Mouse (Mus musculus) liver, embryonic 13.5 days (tissue): ENCODE results near the gene Adprhl2. TPM values are rescaled to one million over a fixed set of nuclear protein-coding genes. Genes with fewer than 3 reads are reported as not detected.

Experiments used
- ATAC-seq: fragments of 200-750 bp; cut with Nextera tagmentation; 2 replicates; pipeline ENCODE4 v1.8.0; 2017; ENCODE audit warnings: low read depth, mild to moderate bottlenecking, moderate number of reproducible peaks, moderate library complexity
- DNase-seq: peaks from one replicate; pipeline ENCODE4 v3.0.0; 2022
- H3K27ac ChIP-seq: fragments of 300-500 bp; sonication (generic); 2 replicates; pipeline ENCODE4 v1.5.1; 2015; ENCODE audit warnings: moderate library complexity, mild to moderate bottlenecking, inconsistent platforms
- H3K27me3 ChIP-seq: fragments of 300-500 bp; sonication (generic); 2 replicates; pipeline ENCODE4 v1.6.1; 2015; ENCODE audit warnings: mild to moderate bottlenecking, inconsistent platforms
- H3K36me3 ChIP-seq: fragments of 300-500 bp; sonication (generic); 2 replicates; pipeline ENCODE4 v1.6.1; 2015; ENCODE audit warnings: mild to moderate bottlenecking, inconsistent platforms
- H3K4me1 ChIP-seq: fragments of 300-500 bp; sonication (generic); replicated peaks from 2 replicates; pipeline ENCODE4 v1.6.1; 2015; ENCODE audit warnings: inconsistent platforms
- H3K4me2 ChIP-seq: fragments of 300-500 bp; sonication (generic); 2 replicates; pipeline ENCODE4 v1.6.1; 2015; ENCODE audit warnings: inconsistent platforms, mild to moderate bottlenecking, moderate library complexity
- H3K4me3 ChIP-seq: fragments of 300-500 bp; sonication (generic); replicated peaks from 2 replicates; pipeline ENCODE4 v1.5.1; 2015; ENCODE audit warnings: mild to moderate bottlenecking, inconsistent platforms
- H3K9ac ChIP-seq: fragments of 300-500 bp; sonication (generic); 2 replicates; pipeline ENCODE4 v1.6.1; 2015; ENCODE audit warnings: mild to moderate bottlenecking, inconsistent platforms
- H3K9me3 ChIP-seq: fragments of 300-500 bp; sonication (generic); replicated peaks from 2 replicates; pipeline ENCODE4 v1.6.1; 2016; ENCODE audit warnings: inconsistent platforms
- WGBS: fragments of 180-500 bp; shearing (Covaris S2); methylation state at CpG from one replicate; pipeline ENCODE4 v1.1.7; 2015; ENCODE audit not compliant: insufficient replicate concordance; 5-methylcytosine and 5-hydroxymethylcytosine counted together
- polyA plus RNA-seq: library from polyadenylated mRNA; unstranded; fragments of >200 nt; fragmentation: Nextera tagmentation; extraction: Ambion mirVana; gene quantifications from 2 replicates; pipeline ENCODE4 v1.2.1, GENCODE M21; 2015

Gene Adprhl2
- polyA plus RNA-seq, 1 experiment from 2014 or later: 30.9 TPM

GRCm38 (mm10) chr4:126321854-126322511 lies 480 bp upstream of the Adprhl2 start:
- Histone ChIP-seq H3K4me1 (peaks cover 30% of the 10 kb centered on the region), H3K4me3 (peak overlapping the region; percentile 85), H3K27ac (no peak overlapping the region), H3K4me2 (peak overlapping the region; percentile 96), H3K36me3 (peaks cover 20% of the 10 kb centered on the region), H3K27me3 (peaks cover 37% of the 10 kb centered on the region), H3K9me3 (no peaks in the 10 kb centered on the region), H3K9ac (peak overlapping the region; percentile 59)
- ATAC-seq (no peak), DNase-seq (no peak)
- WGBS: 54% methylated on average over 28 of the region's 28 CpGs

- Histone ChIP-seq H3K4me1 (peaks cover 26% of the 10 kb centered on the region), H3K27me3 (peaks cover 24% of the 10 kb centered on the region), H3K27ac (no peak overlapping the region), H3K36me3 (peaks cover 40% of the 10 kb centered on the region), H3K4me3 (no peak overlapping the region), H3K9me3 (no peaks in the 10 kb centered on the region), H3K4me2 (peak overlapping the region; percentile 96), H3K9ac (no peak overlapping the region)
- WGBS: 76% methylated on average over 6 of the region's 6 CpGs
- DNase-seq: no peak
- ATAC-seq: no peak
Observed at GRCm38 (mm10) chr4:126319806-126320205, 1.7 kb downstream of the Adprhl2 start.

- H3K27me3 ChIP-seq: no peaks in the 10 kb centered on the region
- H3K4me3 ChIP-seq: no peak overlapping the region
- DNase-seq (no peak), ATAC-seq (no peak)
- H3K4me1 ChIP-seq: peaks cover 21% of the 10 kb centered on the region
- 84% methylated on average over 13 of the region's 13 CpGs for WGBS
- no peak overlapping the region for H3K27ac ChIP-seq
- no peaks in the 10 kb centered on the region for H3K9me3 ChIP-seq
- no peak overlapping the region for H3K4me2 ChIP-seq
- H3K9ac ChIP-seq: no peak overlapping the region
- H3K36me3 ChIP-seq: peaks cover 42% of the 10 kb centered on the region
Observed at GRCm38 (mm10) chr4:126316443-126317040, 5.0 kb downstream of the Adprhl2 start.

DNA sequence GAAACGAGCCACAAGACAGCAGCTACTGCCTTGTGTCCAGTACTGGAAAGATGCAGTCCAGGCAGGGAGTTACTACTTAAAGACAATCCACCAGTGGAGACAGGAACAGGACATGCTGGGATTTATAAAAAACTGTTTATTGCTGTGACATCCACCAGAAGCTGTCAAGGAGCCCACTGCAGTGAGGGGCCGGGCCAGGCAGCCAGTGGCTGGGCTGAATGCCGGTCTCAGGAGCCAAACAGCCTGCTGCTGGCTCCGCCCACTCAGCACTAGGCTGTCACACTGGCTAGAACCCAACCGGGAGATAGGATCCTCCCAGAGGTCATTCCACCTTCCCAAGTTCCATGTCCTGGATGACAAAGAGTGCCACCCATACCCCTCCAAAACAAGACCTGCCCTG lies 5.6 kb downstream of the Adprhl2 start:
- DNase-seq: no peak

GRCm38 (mm10) chr4:126314393-126314792 lies 7.1 kb downstream of the Adprhl2 start:
- H3K4me1 ChIP-seq: peaks cover 8% of the 10 kb centered on the region
- H3K4me3 ChIP-seq: no peak overlapping the region
- peaks cover 42% of the 10 kb centered on the region for H3K36me3 ChIP-seq
- H3K9ac ChIP-seq: no peak overlapping the region
- 72% methylated on average over 10 of the region's 10 CpGs for WGBS
- H3K27me3 ChIP-seq: peaks cover 2% of the 10 kb centered on the region
- DNase-seq (no peak), ATAC-seq (no peak)
- no peaks in the 10 kb centered on the region for H3K9me3 ChIP-seq
- no peak overlapping the region for H3K4me2 ChIP-seq
- no peak overlapping the region for H3K27ac ChIP-seq

More for the DNA sequence above, 5.6 kb downstream of the Adprhl2 start:
- Histone ChIP-seq H3K4me1 (peaks cover 19% of the 10 kb centered on the region), H3K9me3 (no peaks in the 10 kb centered on the region), H3K4me3 (no peak overlapping the region), H3K36me3 (peaks cover 42% of the 10 kb centered on the region), H3K4me2 (no peak overlapping the region), H3K27ac (no peak overlapping the region), H3K27me3 (no peaks in the 10 kb centered on the region), H3K9ac (no peak overlapping the region)
- no peak for ATAC-seq
- WGBS: 52% methylated on average over 5 of the region's 5 CpGs

DNA sequence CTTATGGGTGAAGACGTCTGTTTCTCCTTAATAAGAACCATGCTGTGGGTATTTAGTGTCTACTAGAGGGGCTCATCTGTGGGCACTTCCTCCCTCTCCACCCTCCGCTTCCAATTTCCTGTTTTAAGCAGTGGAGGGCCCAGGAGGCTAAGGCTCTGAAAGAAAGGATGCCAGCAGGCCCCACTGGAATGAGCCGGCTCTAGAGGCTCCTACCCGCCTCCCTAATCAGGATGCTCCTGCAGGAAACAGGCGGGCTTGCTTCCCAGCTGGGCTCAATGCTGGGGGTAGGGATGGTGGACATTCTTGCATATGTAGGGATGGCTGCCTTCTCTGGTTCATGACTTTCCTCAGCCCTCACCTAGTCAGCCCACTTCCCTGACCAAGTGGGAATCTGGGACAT lies 8.3 kb downstream of the Adprhl2 start:
- WGBS: 46% methylated on average over 5 of the region's 5 CpGs

DNA sequence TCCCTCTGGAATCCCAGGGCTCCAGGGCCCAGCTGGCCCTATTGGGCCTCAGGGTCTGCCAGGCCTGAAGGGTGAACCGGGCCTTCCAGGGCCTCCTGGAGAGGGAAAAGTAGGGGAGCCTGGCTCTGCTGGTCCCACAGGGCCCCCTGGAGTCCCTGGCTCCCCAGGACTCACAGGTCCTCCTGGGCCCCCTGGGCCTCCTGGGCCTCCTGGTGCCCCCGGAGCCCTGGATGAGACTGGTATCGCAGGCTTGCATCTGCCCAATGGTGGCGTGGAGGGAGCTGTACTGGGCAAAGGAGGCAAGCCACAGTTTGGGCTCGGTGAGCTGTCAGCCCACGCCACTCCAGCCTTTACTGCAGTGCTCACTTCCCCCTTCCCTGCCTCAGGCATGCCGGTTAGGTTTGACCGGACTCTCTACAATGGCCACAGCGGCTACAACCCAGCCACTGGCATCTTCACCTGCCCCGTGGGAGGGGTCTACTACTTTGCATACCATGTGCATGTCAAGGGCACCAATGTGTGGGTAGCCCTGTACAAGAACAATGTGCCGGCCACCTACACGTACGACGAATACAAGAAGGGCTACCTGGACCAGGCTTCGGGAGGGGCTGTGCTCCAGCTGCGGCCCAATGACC lies 9.8 kb downstream of the Adprhl2 start:
- peaks cover 12% of the 10 kb centered on the region for H3K27me3 ChIP-seq
- H3K4me2 ChIP-seq: no peak overlapping the region
- peaks cover 19% of the 10 kb centered on the region for H3K36me3 ChIP-seq
- H3K9ac ChIP-seq: no peak overlapping the region
- no peak overlapping the region for H3K27ac ChIP-seq
- ATAC-seq (no peak), DNase-seq (no peak)
- H3K9me3 ChIP-seq: no peaks in the 10 kb centered on the region
- WGBS: 79% methylated on average over 16 of the region's 16 CpGs
- H3K4me3 ChIP-seq: no peak overlapping the region
- peaks cover 8% of the 10 kb centered on the region for H3K4me1 ChIP-seq

More for the DNA sequence above, 8.3 kb downstream of the Adprhl2 start:
- Histone ChIP-seq H3K9me3 (no peaks in the 10 kb centered on the region), H3K36me3 (peaks cover 34% of the 10 kb centered on the region), H3K4me3 (no peak overlapping the region), H3K9ac (no peak overlapping the region), H3K4me1 (peaks cover 8% of the 10 kb centered on the region), H3K27me3 (peaks cover 10% of the 10 kb centered on the region), H3K4me2 (no peak overlapping the region), H3K27ac (no peak overlapping the region)
- DNase-seq: no peak
- ATAC-seq: no peak

- ATAC-seq: no peak
- DNase-seq: no peak
- no peak overlapping the region for H3K27ac ChIP-seq
- peaks cover 6% of the 10 kb centered on the region for H3K36me3 ChIP-seq
- 60% methylated on average over 7 of the region's 7 CpGs for WGBS
- no peak overlapping the region for H3K4me2 ChIP-seq
- peaks cover 4% of the 10 kb centered on the region for H3K4me1 ChIP-seq
- H3K4me3 ChIP-seq: no peak overlapping the region
- H3K27me3 ChIP-seq: peaks cover 12% of the 10 kb centered on the region
- H3K9me3 ChIP-seq: 0 out of 2 replicates have a peak, but pooled peaks cover 2% of the 10 kb centered on the region
- no peak overlapping the region for H3K9ac ChIP-seq
Observed at GRCm38 (mm10) chr4:126310344-126310743, 11.2 kb downstream of the Adprhl2 start.

DNA sequence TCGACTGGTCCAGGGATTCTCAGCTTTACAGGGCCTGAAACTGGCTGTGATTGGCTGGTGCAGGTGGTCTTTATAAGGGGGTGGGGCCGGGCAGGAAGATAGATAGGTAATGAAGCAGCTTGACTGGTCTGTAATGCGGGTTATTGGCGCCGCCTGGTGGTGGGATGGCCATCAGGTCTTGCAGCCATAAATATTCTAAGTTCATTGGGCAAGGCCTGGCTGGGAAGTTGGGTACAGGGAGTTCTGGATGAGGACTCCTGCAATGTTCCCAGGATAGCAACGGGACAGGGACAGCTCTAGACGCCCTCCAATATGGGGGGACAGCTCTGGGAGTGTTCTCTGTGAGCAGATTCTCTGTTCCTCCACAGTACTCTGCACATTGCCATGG lies 11.6 kb downstream of the Adprhl2 start:
- peaks cover 4% of the 10 kb centered on the region for H3K4me1 ChIP-seq
- H3K9me3 ChIP-seq: 0 out of 2 replicates have a peak, but pooled peaks cover 2% of the 10 kb centered on the region
- H3K9ac ChIP-seq: no peak overlapping the region
- H3K27ac ChIP-seq: no peak overlapping the region
- peak; percentile 58 for DNase-seq
- 0% methylated on average over 7 of the region's 7 CpGs for WGBS
- peaks cover 4% of the 10 kb centered on the region for H3K36me3 ChIP-seq
- H3K4me2 ChIP-seq: peak overlapping the region; percentile 32
- no peak for ATAC-seq
- no peak overlapping the region for H3K4me3 ChIP-seq
- H3K27me3 ChIP-seq: peaks cover 12% of the 10 kb centered on the region

DNA sequence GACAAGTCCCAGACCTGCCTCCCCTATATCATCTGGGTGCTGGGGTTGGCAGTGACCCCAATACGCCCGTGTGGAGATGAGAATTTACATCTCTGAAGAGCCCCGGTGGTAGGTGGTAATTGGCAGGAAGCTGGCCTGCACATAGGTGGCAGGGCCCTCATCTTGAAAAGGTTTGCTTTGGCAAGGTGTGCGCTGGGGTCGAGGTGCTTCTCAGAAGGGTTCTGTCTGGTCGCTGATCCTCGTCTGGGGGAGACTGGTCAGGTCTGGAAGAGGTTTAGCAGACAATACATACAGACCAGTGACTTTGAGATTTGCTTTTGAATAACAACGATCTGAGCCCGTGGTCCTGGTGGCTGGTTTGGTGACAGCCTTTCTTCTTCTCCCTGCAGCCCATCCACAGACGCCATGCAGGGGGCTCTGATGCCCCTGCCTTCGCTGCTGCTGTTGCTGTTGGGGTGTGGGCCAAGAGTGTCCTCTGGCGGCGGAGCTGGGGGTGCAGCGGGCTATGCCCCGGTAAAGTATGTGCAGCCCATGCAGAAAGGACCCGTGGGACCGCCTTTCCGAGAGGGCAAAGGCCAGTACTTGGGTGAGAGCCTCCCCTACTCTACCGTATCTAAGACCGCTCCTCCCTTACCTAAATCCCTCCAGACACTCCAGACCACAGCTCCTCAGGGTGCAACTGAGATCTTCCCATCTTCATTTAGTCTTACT lies 12.1 kb downstream of the Adprhl2 start:
- 17% methylated on average over 20 of the region's 20 CpGs for WGBS
- H3K4me3 ChIP-seq: no peak overlapping the region
- H3K4me1 ChIP-seq: peaks cover 4% of the 10 kb centered on the region
- 0 out of 2 replicates have a peak, but pooled peaks cover 2% of the 10 kb centered on the region for H3K9me3 ChIP-seq
- no peak overlapping the region for H3K9ac ChIP-seq
- H3K36me3 ChIP-seq: no peaks in the 10 kb centered on the region; the same call in 1 of the 2 replicates
- ATAC-seq (no peak), DNase-seq (no peak)
- H3K27ac ChIP-seq: no peak overlapping the region
- H3K4me2 ChIP-seq: peak overlapping the region; percentile 32
- H3K27me3 ChIP-seq: peaks cover 12% of the 10 kb centered on the region

DNA sequence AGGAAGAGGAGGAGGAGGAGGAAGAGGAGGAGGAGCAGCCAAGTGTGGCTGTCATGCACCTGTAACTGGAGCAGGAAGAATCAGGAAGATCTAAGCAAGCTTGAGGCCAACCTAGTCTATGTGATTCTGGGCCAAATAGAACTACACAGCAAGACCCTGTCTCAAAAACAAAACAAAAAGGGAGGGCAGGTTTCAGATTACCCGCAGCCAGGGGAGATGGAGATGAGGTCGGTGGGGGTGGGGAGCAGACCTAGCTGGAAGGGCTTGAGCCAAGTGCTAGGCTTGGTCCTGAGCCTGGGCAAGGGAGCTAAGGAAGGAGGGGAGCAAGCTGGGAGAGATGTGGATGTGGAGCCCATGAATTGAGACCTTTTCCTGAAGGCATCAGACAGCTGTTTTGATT lies 14.7 kb downstream of the Adprhl2 start:
- peaks cover 4% of the 10 kb centered on the region for H3K4me1 ChIP-seq
- H3K4me3 ChIP-seq: no peak overlapping the region
- H3K9ac ChIP-seq: no peak overlapping the region
- H3K27me3 ChIP-seq: peaks cover 33% of the 10 kb centered on the region
- H3K9me3 ChIP-seq: 0 out of 2 replicates have a peak, but pooled peaks cover 2% of the 10 kb centered on the region
- no peak overlapping the region for H3K27ac ChIP-seq
- 15% methylated on average over 2 of the region's 2 CpGs for WGBS
- H3K36me3 ChIP-seq: no peaks in the 10 kb centered on the region
- ATAC-seq (no peak), DNase-seq (no peak)
- no peak overlapping the region for H3K4me2 ChIP-seq
